Mouse (Mus musculus): Measurements from ENCODE around the gene Loxl1.

Loxl1 gene

GRCm38 (mm10) chr9:58311191-58311910, 1.6 kb downstream of the Loxl1 start:
- DNase-seq, result no peak

- no peak for DNase-seq
Measured at GRCm38 (mm10) chr9:58310043-58310660, 2.8 kb downstream of the Loxl1 start.

GRCm38 (mm10) chr9:58308395-58308794, 4.6 kb downstream of the Loxl1 start:
- no peak for DNase-seq

- DNase-seq, result no peak
Measured at GRCm38 (mm10) chr9:58305686-58306085, 7.3 kb downstream of the Loxl1 start.

- no peak for DNase-seq
Measured at GRCm38 (mm10) chr9:58303599-58304271, 9.3 kb downstream of the Loxl1 start.

GRCm38 (mm10) chr9:58303115-58303514, 9.9 kb downstream of the Loxl1 start:
- DNase-seq, result no peak

- DNase-seq, result no peak
Measured at GRCm38 (mm10) chr9:58299356-58299799, 13.6 kb downstream of the Loxl1 start.

GRCm38 (mm10) chr9:58297961-58298477, 15.0 kb downstream of the Loxl1 start:
- no peak for DNase-seq

- DNase-seq, result no peak
Measured at GRCm38 (mm10) chr9:58297065-58297464, 15.9 kb downstream of the Loxl1 start.

- DNase-seq, result no peak
Measured at GRCm38 (mm10) chr9:58295766-58296361, 17.1 kb downstream of the Loxl1 start.

GRCm38 (mm10) chr9:58295345-58295744, 17.6 kb downstream of the Loxl1 start:
- no peak for DNase-seq

- no peak for DNase-seq
Measured at GRCm38 (mm10) chr9:58294527-58294926, 18.5 kb downstream of the Loxl1 start.

GRCm38 (mm10) chr9:58289901-58290300, 23.1 kb downstream of the Loxl1 start:
- no peak for DNase-seq

- no peak for DNase-seq
Measured at GRCm38 (mm10) chr9:58289090-58289489, 23.9 kb downstream of the Loxl1 start.

- DNase-seq, result no peak
Measured at GRCm38 (mm10) chr9:58283431-58283830, 29.6 kb downstream of the Loxl1 start.

- no peak for DNase-seq
Measured at GRCm38 (mm10) chr9:58281597-58281996, 31.4 kb downstream of the Loxl1 start.

GRCm38 (mm10) chr9:58280259-58281109, 32.5 kb downstream of the Loxl1 start:
- DNase-seq, result peak; percentile 23 to 56

GRCm38 (mm10) chr9:58279780-58280179, 33.2 kb downstream of the Loxl1 start:
- no peak for DNase-seq

- DNase-seq, result no peak
Measured at GRCm38 (mm10) chr9:58278821-58279723, 33.9 kb downstream of the Loxl1 start.

GRCm38 (mm10) chr9:58278313-58278712, 34.7 kb downstream of the Loxl1 start:
- no peak for DNase-seq

- no peak for DNase-seq
Measured at GRCm38 (mm10) chr9:58276346-58276745, 36.6 kb downstream of the Loxl1 start.
